Mouse (Mus musculus) MEL (cell line): Measurements from ENCODE around the gene Tmem177. TPM values are rescaled to one million over a fixed set of nuclear protein-coding genes. Genes with fewer than 3 reads are reported as not detected.

Experiments used
- DNase-seq: peaks from one replicate; pipeline ENCODE4 v3.0.0; 2011; ENCODE audit warnings: low read depth, low spot score
- H3K27ac ChIP-seq: 2 replicates; pipeline ENCODE4 v1.5.1; 2012; ENCODE audit warnings: low read depth, mild to moderate bottlenecking, control low read depth, low read length, moderate library complexity; ENCODE audit not compliant: control insufficient read depth
- H3K27me3 ChIP-seq, 2 experiments: fragments of 150-350 bp in 1 of 2; sonication (generic) in 1 of 2; 2 replicates each; pipeline ENCODE4 v1.6.1; 2012; ENCODE audit warnings: low read length in 2 of 2, mild to moderate bottlenecking in 2 of 2, improper control_type of control experiment in 1 of 2, moderate library complexity in 1 of 2; ENCODE audit not compliant: insufficient read depth in 2 of 2, control insufficient read depth in 1 of 2
- H3K36me3 ChIP-seq, 2 experiments: 2 replicates each; pipeline ENCODE4 v1.6.1; 2012 to 2014; ENCODE audit warnings: low read length in 2 of 2, improper control_type of control experiment in 1 of 2, inconsistent platforms in 1 of 2, mild to moderate bottlenecking in 1 of 2; ENCODE audit not compliant: insufficient read depth in 2 of 2, control insufficient read depth in 1 of 2
- H3K4me1 ChIP-seq, 2 experiments: fragments of 150-350 bp in 1 of 2; sonication (generic) in 1 of 2; 2 replicates each; pipeline ENCODE4 v1.6.1; 2012; ENCODE audit warnings: low read length in 2 of 2, improper control_type of control experiment in 1 of 2, mild to moderate bottlenecking in 1 of 2; ENCODE audit not compliant: insufficient read depth in 2 of 2, control insufficient read depth in 1 of 2
- H3K4me3 ChIP-seq, 2 experiments: fragments of 150-350 bp in 1 of 2; sonication (generic) in 1 of 2; 2 replicates each; pipeline ENCODE4 v1.5.1; 2012; ENCODE audit warnings: low read depth in 2 of 2, low read length in 2 of 2, mild to moderate bottlenecking in 2 of 2, moderate library complexity in 2 of 2, control low read depth in 1 of 2, improper control_type of control experiment in 1 of 2; ENCODE audit not compliant: control insufficient read depth in 1 of 2, insufficient read depth in 1 of 2
- H3K79me2 ChIP-seq: 2 replicates; pipeline ENCODE4 v1.6.1; 2012; ENCODE audit warnings: mild to moderate bottlenecking, low read length, moderate library complexity; ENCODE audit not compliant: control insufficient read depth, poor library complexity, insufficient read depth
- H3K9ac ChIP-seq: 2 replicates; pipeline ENCODE4 v1.6.1; 2012; ENCODE audit warnings: low read depth, mild to moderate bottlenecking, control low read depth, low read length, moderate library complexity; ENCODE audit not compliant: control insufficient read depth, poor library complexity, severe bottlenecking
- H3K9me3 ChIP-seq: fragments of 150-350 bp; sonication (generic); replicated peaks from 2 replicates; pipeline ENCODE4 v1.6.1; 2012; ENCODE audit warnings: mild to moderate bottlenecking, low read length, improper control_type of control experiment, moderate library complexity; ENCODE audit not compliant: insufficient read depth
- BHLHE40 ChIP-seq: IDR thresholded peaks from 2 replicates; pipeline ENCODE4 v1.6.1; 2012; ENCODE audit warnings: low read depth, mild to moderate bottlenecking, inconsistent platforms, low read length, improper control_type of control experiment, borderline replicate concordance
- E2F4 ChIP-seq: IDR thresholded peaks from 2 replicates; pipeline ENCODE4 v1.6.1; 2011; ENCODE audit warnings: low read depth, low read length, improper control_type of control experiment, borderline replicate concordance
- ELF1 ChIP-seq: IDR thresholded peaks from 2 replicates; pipeline ENCODE4 v1.6.1; 2014; ENCODE audit warnings: low read depth, mild to moderate bottlenecking, inconsistent platforms, low read length, improper control_type of control experiment, moderate library complexity
- GABPA ChIP-seq: IDR thresholded peaks from 2 replicates; pipeline ENCODE4 v1.6.1; 2012; ENCODE audit warnings: low read depth, mild to moderate bottlenecking, inconsistent platforms, low read length, improper control_type of control experiment, moderate library complexity
- HCFC1 ChIP-seq: IDR thresholded peaks from 2 replicates; pipeline ENCODE4 v1.6.1; 2012; ENCODE audit warnings: low read depth, mild to moderate bottlenecking, inconsistent platforms, low read length, improper control_type of control experiment, moderate library complexity
- MAFK ChIP-seq: IDR thresholded peaks from 2 replicates; pipeline ENCODE4 v1.6.1; 2011; ENCODE audit warnings: low read depth, mild to moderate bottlenecking, low read length, improper control_type of control experiment, borderline replicate concordance
- MAX ChIP-seq: IDR thresholded peaks from 2 replicates; pipeline ENCODE4 v1.6.1; 2011; ENCODE audit warnings: low read length, improper control_type of control experiment
- MAZ ChIP-seq: IDR thresholded peaks from 2 replicates; pipeline ENCODE4 v1.6.1; 2012; ENCODE audit warnings: low read depth, mild to moderate bottlenecking, inconsistent platforms, low read length, improper control_type of control experiment
- MEF2A ChIP-seq: IDR thresholded peaks from 2 replicates; pipeline ENCODE4 v1.6.1; 2014; ENCODE audit warnings: low read depth, mild to moderate bottlenecking, inconsistent platforms, low read length, improper control_type of control experiment; ENCODE audit not compliant: poor library complexity, insufficient replicate concordance, severe bottlenecking; ENCODE audit errors: extremely low read depth
- MYC ChIP-seq: IDR thresholded peaks from 2 replicates; pipeline ENCODE4 v1.6.1; 2011; ENCODE audit warnings: low read depth, mild to moderate bottlenecking, low read length, improper control_type of control experiment, moderate library complexity
- NRF1 ChIP-seq: IDR thresholded peaks from 2 replicates; pipeline ENCODE4 v1.6.1; 2014; ENCODE audit warnings: low read depth, mild to moderate bottlenecking, inconsistent platforms, low read length, improper control_type of control experiment, moderate library complexity; ENCODE audit not compliant: poor library complexity, insufficient read depth, severe bottlenecking
- POLR2A ChIP-seq, 2 experiments: IDR thresholded peaks; 2 replicates each; pipeline ENCODE4 v1.6.1; 2011 to 2012; ENCODE audit warnings: low read length in 2 of 2, mild to moderate bottlenecking in 2 of 2, control low read depth in 1 of 2, improper control_type of control experiment in 1 of 2, low read depth in 1 of 2, moderate library complexity in 1 of 2; ENCODE audit not compliant: control insufficient read depth in 1 of 2, insufficient read depth in 1 of 2, poor library complexity in 1 of 2
- POLR2AphosphoS2 ChIP-seq: IDR thresholded peaks from 2 replicates; pipeline ENCODE4 v1.6.1; 2011; ENCODE audit warnings: low read length, improper control_type of control experiment
- POLR2AphosphoS5 ChIP-seq: IDR thresholded peaks from 2 replicates; pipeline ENCODE4 v1.6.1; 2012; ENCODE audit warnings: low read depth, borderline replicate concordance, mild to moderate bottlenecking, inconsistent platforms, low read length, moderate library complexity, mixed read lengths
- TCF12 ChIP-seq: IDR thresholded peaks from 2 replicates; pipeline ENCODE4 v1.6.1; 2014; ENCODE audit warnings: low read depth, mild to moderate bottlenecking, inconsistent platforms, low read length, improper control_type of control experiment, moderate library complexity
- ZMIZ1 ChIP-seq: IDR thresholded peaks from 2 replicates; pipeline ENCODE4 v1.6.1; 2012; ENCODE audit warnings: low read depth, mild to moderate bottlenecking, inconsistent platforms, low read length, improper control_type of control experiment, moderate library complexity
- ZNF384 ChIP-seq: IDR thresholded peaks from 2 replicates; pipeline ENCODE4 v1.6.1; 2012; ENCODE audit warnings: low read depth, mild to moderate bottlenecking, inconsistent platforms, low read length, improper control_type of control experiment
- polyA plus RNA-seq, 2 experiments: library from polyadenylated mRNA; stranded (reverse) in 1 of 2; unstranded in 1 of 2; fragments of >175 nt in 1 of 2; fragments of >200 nt in 1 of 2; gene quantifications; 2 replicates each; pipeline versions ENCODE4 v1.2.1 to v1.2.4; 2012; ENCODE audit warnings: low replicate concordance in 2 of 2, low read depth in 1 of 2; ENCODE audit not compliant: insufficient read length in 2 of 2, insufficient read depth in 1 of 2, missing spikeins in 1 of 2
- total RNA-seq: library from RNA; depleted of rRNA; stranded (reverse); fragments of 300-350 nt; gene quantifications from 2 replicates; pipeline ENCODE4 v1.2.3, GENCODE M21; 2012

Tmem177 gene
- total and polyA plus RNA-seq, 3 experiments: 6.0 to 7.5 TPM; not detected in 1

DNA sequence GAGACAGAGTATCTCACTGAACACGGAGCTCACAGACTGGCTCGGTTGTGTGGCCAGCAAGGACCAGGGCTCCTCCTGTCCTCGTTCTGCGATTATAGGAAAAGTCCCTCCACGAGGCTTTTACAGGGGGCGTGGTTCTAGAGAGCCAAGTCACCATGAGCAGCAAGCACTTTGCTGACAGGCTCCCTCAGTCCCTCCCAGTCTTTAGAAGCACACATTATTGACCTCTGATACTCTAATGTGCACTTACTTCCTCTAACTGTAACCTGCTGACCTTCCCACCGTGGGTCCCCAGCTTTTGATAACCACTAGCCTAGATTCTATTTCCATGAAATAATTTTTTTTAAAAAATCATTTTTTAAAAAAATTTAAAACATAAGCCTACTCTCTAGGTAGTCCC lies 46.9 kb upstream of the Tmem177 start:
- H3K4me3 ChIP-seq: no peak overlapping the region
- no peaks in the 10 kb centered on the region for H3K4me1 ChIP-seq
- no peak for TF ChIP-seq E2F4
- no peak for TF ChIP-seq POLR2AphosphoS2
- TF ChIP-seq MAFK: no peak
- H3K9ac ChIP-seq: no peak overlapping the region
- H3K79me2 ChIP-seq: no peaks in the 10 kb centered on the region
- H3K9me3 ChIP-seq: no peaks in the 10 kb centered on the region
- no peak for DNase-seq
- H3K36me3 ChIP-seq: no peaks in the 10 kb centered on the region
- H3K27ac ChIP-seq: no peak overlapping the region
- H3K27me3 ChIP-seq: peaks cover 0 to 3% of the 10 kb centered on the region in 2 experiments; a peak in 2 of 4 replicates

DNA sequence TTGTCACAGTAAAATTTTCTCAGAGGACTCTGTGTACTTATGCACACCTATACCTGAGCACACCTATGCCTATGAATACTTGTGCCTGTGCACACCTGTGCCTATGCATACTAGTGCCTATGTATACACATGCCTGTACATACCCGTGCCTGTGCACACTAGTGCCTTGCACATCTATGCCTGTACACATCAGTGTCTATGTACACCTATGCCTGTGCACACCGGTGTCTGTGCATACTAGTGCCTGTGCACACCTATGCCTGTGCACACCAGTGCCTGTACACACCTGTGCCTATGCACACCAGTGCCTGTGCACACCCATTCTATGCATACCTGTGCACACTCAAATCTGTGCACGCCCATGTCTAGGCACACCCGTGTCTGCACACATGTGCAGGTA lies 46.5 kb upstream of the Tmem177 start:
- H3K4me3 ChIP-seq: no peak overlapping the region
- no peaks in the 10 kb centered on the region for H3K9me3 ChIP-seq
- no peaks in the 10 kb centered on the region for H3K79me2 ChIP-seq
- H3K4me1 ChIP-seq: no peaks in the 10 kb centered on the region
- no peak for DNase-seq
- peaks cover 0 to 3% of the 10 kb centered on the region in 2 experiments; a peak in 2 of 4 replicates for H3K27me3 ChIP-seq
- no peak overlapping the region for H3K27ac ChIP-seq
- no peaks in the 10 kb centered on the region for H3K36me3 ChIP-seq
- TF ChIP-seq ZMIZ1 (no peak), ELF1 (no peak)
- no peak overlapping the region for H3K9ac ChIP-seq

DNA sequence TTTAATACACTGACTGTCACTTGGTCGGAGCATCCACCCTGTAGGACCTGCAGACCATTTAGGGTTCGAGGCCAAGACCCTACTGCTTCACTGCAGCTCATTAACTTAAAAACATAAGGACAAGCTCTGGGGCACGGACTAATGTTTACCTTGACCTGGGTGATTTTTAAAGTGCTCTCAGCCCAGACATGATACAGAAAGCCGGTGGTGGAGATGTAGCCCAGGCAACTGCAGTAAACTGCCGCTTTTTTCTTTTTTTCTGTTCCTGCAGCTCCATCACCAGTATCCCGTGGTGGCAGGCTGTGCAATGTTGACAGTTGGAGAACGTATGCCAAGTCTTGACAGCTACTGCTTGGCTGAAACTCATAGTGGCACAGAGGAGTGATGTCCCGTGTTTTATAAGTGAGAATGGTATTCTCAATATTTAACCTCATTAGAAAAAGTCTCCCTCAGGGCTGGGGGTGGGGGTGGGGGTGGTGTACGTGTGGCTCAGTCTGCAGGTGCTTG lies 44.8 kb upstream of the Tmem177 start:
- no peak for DNase-seq
- H3K79me2 ChIP-seq: no peaks in the 10 kb centered on the region
- H3K36me3 ChIP-seq: no peaks in the 10 kb centered on the region
- H3K4me1 ChIP-seq: no peaks in the 10 kb centered on the region
- TF ChIP-seq MAZ (no peak), E2F4 (no peak), MAX (no peak), MEF2A (no peak), ZNF384 (no peak), ELF1 (no peak), HCFC1 (no peak), TCF12 (no peak), MYC (no peak), POLR2AphosphoS5 (no peak), GABPA (no peak), NRF1 (no peak), BHLHE40 (no peak), POLR2A (IDR thresholded peaks at IDR 0.05; ENCODE audit: control insufficient read depth in 1 of 2, insufficient read depth in 1 of 2, low read depth in 1 of 2, low read length in 2 of 2, poor library complexity in 1 of 2) (no peak)
- TF ChIP-seq, all 39 proteins: peak for 0
- Histone ChIP-seq H3K9ac (no peak overlapping the region), H3K27me3 (peaks cover 0 to 3% of the 10 kb centered on the region in 2 experiments; a peak in 2 of 4 replicates), H3K27ac (no peak overlapping the region), H3K9me3 (no peaks in the 10 kb centered on the region), H3K4me3 (no peak overlapping the region)
